Mouse (Mus musculus): ENCODE measurements at regions not wholly inside any gene's neighbourhood (a gene's known extent, or its start where the extent isn't known, plus 50 kb on each side); places are given as distances from the start of the nearest gene placed in this dataset.

GRCm38 (mm10) chr16:64166036-64166435 is 302.1 kb upstream of the Epha3 start:
- no peak for DNase-seq

- no peak for DNase-seq
Observed at GRCm38 (mm10) chr16:64145687-64146535, 281.9 kb upstream of the Epha3 start.

All from layer of hippocampus, adult 9-11 months (tissue).